Mouse (Mus musculus): Measurements from ENCODE around the gene Frmd4a. TPM values are rescaled to one million over a fixed set of nuclear protein-coding genes. Genes with fewer than 3 reads are reported as not detected.

The Frmd4a gene
- total RNA-seq, 2 experiments from 2014 or later: 51.3 to 52.7 TPM

DNA sequence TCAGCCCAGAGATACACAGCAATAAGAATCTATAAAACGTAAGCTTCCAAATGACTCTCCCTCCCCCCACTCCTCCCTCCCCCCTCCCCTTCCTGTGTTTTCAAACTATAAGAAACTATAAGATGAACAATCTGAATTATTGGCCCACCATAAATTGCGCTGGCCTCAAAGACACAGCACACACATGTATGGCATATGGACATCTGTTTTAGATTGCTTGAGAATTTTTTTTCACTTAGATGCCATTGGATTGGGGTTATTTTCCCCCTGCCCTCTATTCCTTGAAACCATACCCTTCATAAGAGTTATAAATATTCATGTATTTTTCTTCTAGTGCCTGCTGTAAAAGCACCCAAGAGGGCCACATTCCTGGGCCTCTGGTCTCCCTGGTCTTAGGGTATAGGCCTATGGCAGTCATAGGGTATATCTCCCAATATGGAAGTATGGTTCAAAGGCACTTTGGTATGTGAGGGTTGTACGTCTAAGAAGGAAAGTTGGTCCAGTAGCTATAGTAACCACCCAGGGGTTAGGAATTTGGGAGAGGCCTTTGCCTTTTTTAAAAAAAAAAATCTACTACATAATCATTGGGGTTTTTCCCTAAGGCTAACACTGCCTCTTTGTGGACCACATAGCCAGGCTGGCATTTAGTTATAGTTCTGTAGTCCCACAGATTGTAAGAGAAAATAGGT, 322.2 kb downstream of the Frmd4a start:
- DNase-seq: no peak

- DNase-seq: no peak
These were observed 322.9 kb downstream of the Frmd4a start for GRCm38 (mm10) chr2:4340378-4340777.

- DNase-seq: no peak
These were observed 323.6 kb downstream of the Frmd4a start for GRCm38 (mm10) chr2:4341141-4341540.

GRCm38 (mm10) chr2:4342005-4342404, 324.5 kb downstream of the Frmd4a start:
- DNase-seq: no peak

DNA sequence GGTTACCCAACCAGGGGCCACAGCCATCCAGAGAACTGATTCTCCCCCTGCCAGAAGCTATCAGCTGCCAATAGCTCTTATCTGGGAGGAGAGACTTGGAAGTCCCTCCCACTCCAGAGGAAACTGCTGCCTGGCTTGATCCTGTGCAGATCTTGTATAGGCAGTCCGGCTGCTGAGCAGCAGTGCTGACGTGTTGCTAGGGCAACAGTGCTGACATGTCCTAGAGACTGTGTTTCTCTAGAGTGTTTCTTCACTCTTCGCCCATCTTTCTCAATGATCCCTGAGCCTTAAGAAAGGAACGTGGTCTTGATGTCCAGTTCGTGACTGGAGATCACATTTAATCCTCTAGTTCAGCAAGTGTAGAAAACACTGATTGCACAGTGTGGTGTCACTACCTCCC, 326.9 kb downstream of the Frmd4a start:
- DNase-seq: no peak

DNA sequence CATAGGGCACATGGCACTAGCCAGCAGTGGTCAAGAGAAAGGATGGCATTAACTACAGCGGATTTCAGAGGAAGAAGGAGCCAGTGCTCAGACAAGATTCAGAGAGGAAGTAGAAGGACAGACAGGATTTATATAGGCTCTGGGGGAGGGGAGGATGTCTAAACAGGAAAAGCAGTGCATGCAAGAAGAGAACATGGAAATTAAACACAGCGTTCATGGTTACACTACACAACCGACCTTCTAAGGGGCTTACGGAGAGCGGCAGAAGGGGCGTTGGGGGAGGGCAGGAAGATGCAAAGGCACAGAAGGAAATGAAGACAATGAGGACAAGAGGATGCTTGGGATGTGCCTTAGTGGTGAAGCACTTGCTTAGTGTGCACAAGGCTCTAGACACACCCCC, 328.7 kb downstream of the Frmd4a start:
- DNase-seq: no peak

DNA sequence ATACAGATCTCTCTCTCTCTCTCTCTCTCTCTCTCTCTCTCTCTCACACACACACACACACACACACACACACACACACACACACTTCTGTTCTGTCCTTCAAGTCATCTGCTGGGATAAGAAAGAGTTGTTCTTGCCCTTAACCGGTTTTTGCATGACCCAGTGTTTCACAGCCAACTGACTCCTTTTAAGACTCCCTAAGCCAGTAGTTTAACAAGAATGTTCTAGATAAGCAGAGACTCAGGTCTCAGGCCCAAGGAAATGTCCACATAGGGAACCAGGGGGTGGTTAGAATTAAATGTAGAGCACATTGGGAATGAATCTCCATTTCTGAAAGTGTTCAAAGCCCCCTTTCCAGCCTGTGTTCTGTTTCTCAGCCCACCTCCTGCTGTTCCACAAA, 329.4 kb downstream of the Frmd4a start:
- no peak for DNase-seq

- no peak for DNase-seq
These were observed 330.3 kb downstream of the Frmd4a start for GRCm38 (mm10) chr2:4347782-4348181.

GRCm38 (mm10) chr2:4348509-4348908, 331.0 kb downstream of the Frmd4a start:
- DNase-seq: no peak

GRCm38 (mm10) chr2:4356812-4357384, 339.4 kb downstream of the Frmd4a start:
- no peak for DNase-seq

- no peak for DNase-seq
These were observed 344.7 kb downstream of the Frmd4a start for GRCm38 (mm10) chr2:4361981-4362834.

- DNase-seq: no peak
These were observed 347.4 kb downstream of the Frmd4a start for GRCm38 (mm10) chr2:4364908-4365307.

DNA sequence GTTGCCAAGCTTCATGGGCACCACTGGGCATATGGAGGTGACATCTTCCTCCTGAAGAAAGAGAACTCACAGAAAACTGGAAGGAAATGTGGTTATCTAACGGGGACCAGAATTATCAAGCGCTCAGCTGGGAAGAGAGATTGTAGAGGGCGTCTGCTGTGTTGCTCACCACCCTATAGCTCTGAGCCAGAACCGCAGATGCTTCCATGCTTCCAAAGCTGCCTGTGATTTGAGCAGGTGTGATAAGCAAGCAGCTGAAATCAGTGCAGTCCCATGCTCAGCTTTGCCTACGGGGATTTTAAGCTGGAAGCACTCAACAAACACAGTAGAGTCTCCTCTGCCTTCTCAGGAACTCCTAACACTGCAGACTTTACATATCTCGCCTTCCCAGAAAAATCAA, 351.0 kb downstream of the Frmd4a start:
- DNase-seq: no peak

- no peak for DNase-seq
These were observed 353.0 kb downstream of the Frmd4a start for GRCm38 (mm10) chr2:4370499-4370898.

DNA sequence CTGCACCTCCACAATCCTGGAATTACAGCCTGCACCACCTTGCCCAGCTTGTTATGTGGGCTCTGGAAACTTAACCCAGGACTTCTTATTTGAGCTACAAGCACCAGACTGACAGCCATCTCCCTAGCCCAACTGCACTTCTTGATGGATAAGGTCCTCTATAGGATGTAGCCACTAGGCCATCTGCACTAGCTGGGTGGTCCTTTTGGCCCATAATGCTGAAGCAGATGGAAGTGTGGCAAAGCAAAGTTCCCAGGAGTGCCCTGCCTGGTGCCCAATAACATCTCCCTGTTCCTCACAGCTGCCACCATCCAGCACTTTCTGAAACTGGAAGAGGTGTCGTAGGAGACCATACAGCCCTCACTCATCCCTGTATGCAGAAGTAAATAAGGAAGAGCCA, 353.8 kb downstream of the Frmd4a start:
- DNase-seq: no peak

DNA sequence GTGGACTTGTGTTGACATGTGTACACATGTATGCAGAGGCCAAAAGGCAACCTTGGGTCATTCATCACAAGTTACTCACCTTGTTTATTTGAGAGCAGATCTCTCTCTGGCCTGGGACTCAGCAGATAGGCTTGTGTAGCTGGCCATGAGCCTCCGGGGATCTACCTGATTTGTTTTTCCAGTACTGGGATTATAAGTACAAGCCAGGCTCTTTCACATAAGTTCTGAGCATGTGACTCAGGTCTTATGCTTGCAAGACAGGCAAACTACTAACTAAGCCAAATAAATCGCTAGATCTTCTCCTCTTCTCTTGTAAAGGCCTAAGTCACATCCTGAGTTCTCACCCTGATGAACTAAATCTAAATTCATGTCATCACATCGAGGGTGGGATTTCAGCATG, 361.3 kb downstream of the Frmd4a start:
- DNase-seq: no peak

DNA sequence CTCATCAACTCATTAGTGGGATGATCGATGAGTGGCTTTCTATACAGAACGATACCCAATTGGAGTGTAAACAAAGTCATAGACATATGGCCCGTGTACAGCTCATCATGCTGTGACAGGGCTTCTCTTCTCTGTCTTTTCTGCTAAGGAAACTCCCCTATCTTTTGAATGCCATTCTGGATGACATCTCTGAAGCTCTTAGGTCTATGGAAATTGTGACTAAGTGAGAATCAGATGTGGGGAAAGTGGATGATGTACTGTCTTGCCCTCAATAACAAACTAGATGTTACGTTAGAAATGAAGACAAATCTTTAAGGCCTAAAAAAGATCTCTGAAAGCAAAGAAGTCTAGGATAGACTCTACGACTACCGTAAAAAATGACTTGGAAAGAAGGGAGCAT, 362.9 kb downstream of the Frmd4a start:
- DNase-seq: no peak

GRCm38 (mm10) chr2:4380926-4381325, 363.4 kb downstream of the Frmd4a start:
- DNase-seq: no peak

DNA sequence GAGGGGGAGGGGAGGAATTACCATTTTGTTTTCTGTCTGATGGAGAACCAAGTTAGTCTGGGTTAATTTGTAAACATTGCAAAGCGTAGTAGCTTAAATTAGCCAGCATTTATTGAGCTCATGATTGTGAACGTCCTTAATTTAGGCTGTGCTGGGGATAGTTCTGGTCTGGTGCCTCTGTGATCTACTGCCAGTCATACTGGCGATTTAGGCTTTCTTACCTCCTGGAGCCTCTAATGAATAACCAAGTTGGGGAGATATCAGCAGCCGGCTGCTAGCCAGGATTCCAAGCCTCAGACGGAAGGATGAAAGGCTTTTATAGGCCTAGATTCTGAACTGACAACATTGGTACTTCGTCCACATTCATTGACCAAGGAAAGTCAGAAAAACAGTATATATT, 369.0 kb downstream of the Frmd4a start:
- no peak for DNase-seq

- no peak for DNase-seq
These were observed 371.8 kb downstream of the Frmd4a start for GRCm38 (mm10) chr2:4389330-4389729.

DNA sequence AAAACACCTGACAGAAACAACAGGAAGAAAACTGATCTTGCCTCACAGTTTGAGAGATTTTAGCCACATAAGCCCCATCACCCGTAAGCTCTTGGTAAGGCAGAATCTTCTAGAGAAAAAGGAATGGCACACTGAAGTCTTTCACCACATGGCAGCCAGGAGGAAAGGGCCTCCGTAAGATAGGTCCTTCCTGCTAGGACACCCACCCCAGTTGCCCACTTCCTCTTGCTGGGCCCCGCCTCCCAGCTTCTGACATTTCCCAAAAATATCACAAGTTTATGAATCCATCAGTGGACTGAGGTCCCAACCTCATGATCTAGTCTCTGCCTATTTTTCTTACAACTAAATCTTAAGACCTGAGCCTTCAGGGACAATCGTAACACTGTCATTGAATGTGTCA, 373.6 kb downstream of the Frmd4a start:
- no peak for DNase-seq

DNA sequence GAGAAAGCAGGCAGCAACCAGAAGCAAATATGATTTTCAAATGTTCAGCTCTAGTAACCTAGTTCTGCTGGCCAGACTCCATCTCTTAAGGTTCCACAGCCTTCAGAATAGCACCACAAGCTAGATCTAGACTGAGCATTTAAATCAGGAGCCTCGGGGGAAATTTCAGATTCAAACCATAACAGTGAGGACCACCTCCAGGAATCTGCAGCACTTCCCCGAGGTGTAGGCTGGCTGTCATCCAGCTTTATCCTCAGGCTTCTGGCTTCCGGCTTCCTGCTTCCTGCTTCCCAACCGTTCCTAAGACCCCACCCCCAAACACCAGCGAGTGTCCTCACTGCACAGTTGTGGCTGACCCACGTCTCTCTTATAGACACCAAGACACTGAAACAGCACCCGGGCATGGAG, 374.2 kb downstream of the Frmd4a start:
- peak; percentile 59 for DNase-seq

- no peak for DNase-seq
These were observed 375.5 kb downstream of the Frmd4a start for GRCm38 (mm10) chr2:4393046-4393445.

DNA sequence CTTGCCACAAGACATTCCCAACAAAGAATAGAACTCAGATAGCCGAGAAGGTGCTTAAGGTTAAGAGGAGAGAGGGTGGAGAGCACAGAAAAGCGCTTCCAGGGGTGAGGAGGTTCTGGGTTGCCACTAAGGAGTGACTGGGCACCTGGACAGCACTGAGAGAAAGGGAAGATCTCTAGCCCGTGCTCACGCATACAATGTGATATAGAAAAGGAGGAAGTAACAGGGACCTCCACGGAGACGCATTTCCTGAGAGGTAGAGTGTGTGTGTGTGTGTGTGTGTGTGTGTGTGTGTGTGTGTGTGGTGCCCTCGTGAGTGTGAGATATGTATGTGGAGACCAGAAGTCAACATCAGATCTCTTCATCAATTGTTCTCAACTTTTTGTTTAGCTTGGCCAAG, 377.1 kb downstream of the Frmd4a start:
- DNase-seq: no peak

All from heart, postnatal 4 days (tissue).